Mouse (Mus musculus) ES-E14 (cell line): Measurements from ENCODE around the gene Hrh1. TPM values are rescaled to one million over a fixed set of nuclear protein-coding genes. Genes with fewer than 3 reads are reported as not detected.
"Not testable (repeated sequence)": the region's sequence is repeated elsewhere in the genome, so short reads cannot be mapped to it uniquely, and the experiment has no call there.

Experiments
- DNase-seq: peaks from one replicate; pipeline ENCODE4 v3.0.0-alpha.2; 2013; ENCODE audit warnings: low read depth, low spot score
- H3K27ac ChIP-seq: 2 replicates; pipeline ENCODE4 v1.5.1; 2012; ENCODE audit warnings: low read depth, mild to moderate bottlenecking, low read length, moderate library complexity, mixed read lengths; ENCODE audit not compliant: poor library complexity, insufficient read depth, severe bottlenecking
- H3K36me3 ChIP-seq: 2 replicates; pipeline ENCODE4 v1.6.1; 2012; ENCODE audit warnings: mild to moderate bottlenecking, low read length, moderate library complexity, mixed read lengths; ENCODE audit not compliant: control insufficient read depth, poor library complexity, insufficient read depth, severe bottlenecking
- H3K4me1 ChIP-seq, 2 experiments: fragments of 150-350 bp in 1 of 2; sonication (generic) in 1 of 2; 2 replicates each; pipeline ENCODE4 v1.6.1; 2012; ENCODE audit warnings: low read length in 2 of 2, mild to moderate bottlenecking in 1 of 2, mixed read lengths in 1 of 2; ENCODE audit not compliant: control insufficient read depth in 2 of 2, insufficient read depth in 2 of 2, poor library complexity in 1 of 2
- H3K4me3 ChIP-seq, 2 experiments: fragments of 150-350 bp in 1 of 2; sonication (generic) in 1 of 2; 2 replicates each; pipeline ENCODE4 v1.5.1; 2012; ENCODE audit warnings: low read length in 2 of 2, low read depth in 1 of 2, mild to moderate bottlenecking in 1 of 2, mixed read lengths in 1 of 2; ENCODE audit not compliant: insufficient read depth in 1 of 2, poor library complexity in 1 of 2, severe bottlenecking in 1 of 2
- H3K9ac ChIP-seq: 2 replicates; pipeline ENCODE4 v1.6.1; 2012; ENCODE audit warnings: low read depth, mild to moderate bottlenecking, low read length, mixed read lengths; ENCODE audit not compliant: poor library complexity, insufficient read depth, severe bottlenecking
- H3K9me3 ChIP-seq: fragments of 150-350 bp; sonication (generic); 2 replicates; pipeline ENCODE4 v1.6.1; 2012; ENCODE audit warnings: low read depth, mild to moderate bottlenecking, low read length; ENCODE audit not compliant: control insufficient read depth, insufficient read depth
- CHD2 ChIP-seq: IDR thresholded peaks from 2 replicates; pipeline ENCODE4 v1.6.1; 2014; ENCODE audit warnings: mild to moderate bottlenecking, low read depth, low read length, inconsistent platforms
- HCFC1 ChIP-seq: IDR thresholded peaks from 2 replicates; pipeline ENCODE4 v1.6.1; 2012; ENCODE audit warnings: low read length, inconsistent platforms, borderline replicate concordance; ENCODE audit not compliant: insufficient read depth
- MAFK ChIP-seq: IDR thresholded peaks from 2 replicates; pipeline ENCODE4 v1.6.1; 2014; ENCODE audit warnings: mild to moderate bottlenecking, low read depth, low read length, inconsistent platforms; ENCODE audit not compliant: insufficient read depth
- ZC3H11A ChIP-seq: IDR thresholded peaks from 2 replicates; pipeline ENCODE4 v1.6.1; 2012; ENCODE audit warnings: low read depth, mild to moderate bottlenecking, inconsistent platforms, low read length, borderline replicate concordance
- ZNF384 ChIP-seq: IDR thresholded peaks from 2 replicates; pipeline ENCODE4 v1.6.1; 2012; ENCODE audit warnings: low read depth, low read length, inconsistent platforms
- in situ Hi-C, 2 experiments: fragments of 600-800 bp; cut with MboI; formaldehyde crosslinking; loops; one replicate each; pipeline ENCODE4 v1.15.1; 2025; ENCODE audit warnings: low sequenced_read_pairs in 2 of 2, inconsistent platforms in 1 of 2; ENCODE audit not compliant: unreplicated experiment in 2 of 2
- total RNA-seq: library from RNA; depleted of rRNA; stranded (reverse); fragments of 300-350 nt; gene quantifications from 2 replicates; pipeline ENCODE4 v1.2.3, GENCODE M21; 2012

Hrh1 gene
- total RNA-seq, 1 experiment: 0.94 TPM

GRCm38 (mm10) chr6:114479644-114480410, 82.1 kb downstream of the Hrh1 start:
- no peaks in the 10 kb centered on the region for H3K36me3 ChIP-seq
- no peak overlapping the region for H3K9ac ChIP-seq
- no peak for DNase-seq
- in situ Hi-C loops: no loop called here
- H3K27ac ChIP-seq: no peak overlapping the region
- no peaks in the 10 kb centered on the region for H3K9me3 ChIP-seq
- TF ChIP-seq CHD2: no peak
- TF ChIP-seq ZNF384: no peak
- no peak for TF ChIP-seq MAFK
- H3K4me3 ChIP-seq: no peak overlapping the region
- no peaks in the 10 kb centered on the region for H3K4me1 ChIP-seq

- Histone ChIP-seq H3K9ac (no peak overlapping the region), H3K9me3 (no peaks in the 10 kb centered on the region), H3K36me3 (no peaks in the 10 kb centered on the region), H3K4me3 (no peak overlapping the region), H3K4me1 (no peaks in the 10 kb centered on the region), H3K27ac (no peak overlapping the region)
- in situ Hi-C loops: no loop called here
- no peak for DNase-seq
- TF ChIP-seq MAFK (no peak), ZNF384 (no peak), CHD2 (no peak), ZC3H11A (no peak), HCFC1 (no peak)
Observed at GRCm38 (mm10) chr6:114489371-114489770, 91.6 kb downstream of the Hrh1 start.

- H3K9ac ChIP-seq, H3K4me3 ChIP-seq, H3K27ac ChIP-seq, DNase-seq, H3K36me3 ChIP-seq, H3K4me1 ChIP-seq, H3K9me3 ChIP-seq, in situ Hi-C loops: not testable (repeated sequence)
Observed at GRCm38 (mm10) chr6:114492588-114492987, 94.9 kb downstream of the Hrh1 start.

DNA sequence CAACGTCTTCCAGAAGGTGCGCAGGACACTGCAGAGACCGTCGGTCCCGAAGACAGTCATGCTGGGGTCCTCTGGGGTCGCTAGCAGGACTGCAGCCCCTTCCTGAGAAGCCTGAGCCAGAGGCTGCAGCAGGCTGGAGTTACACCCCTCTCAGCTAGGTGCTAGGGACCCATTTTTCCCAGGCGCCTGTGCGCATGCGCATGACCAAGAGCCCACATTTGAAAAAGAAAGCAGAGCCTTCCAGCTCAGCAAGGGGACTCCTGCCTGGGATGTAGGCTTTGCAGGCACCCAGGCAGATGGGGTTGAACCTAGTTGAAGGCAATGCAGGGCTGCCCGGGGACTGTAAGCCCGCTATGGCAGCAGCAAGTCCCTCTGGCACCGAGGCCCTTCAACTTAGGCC, 97.3 kb downstream of the Hrh1 start:
- H3K4me3 ChIP-seq, H3K27ac ChIP-seq, in situ Hi-C loops, H3K4me1 ChIP-seq, H3K9me3 ChIP-seq, H3K9ac ChIP-seq, H3K36me3 ChIP-seq, DNase-seq: not testable (repeated sequence)

GRCm38 (mm10) chr6:114514038-114514437, 116.3 kb downstream of the Hrh1 start:
- H3K27ac ChIP-seq, H3K4me3 ChIP-seq, H3K36me3 ChIP-seq, H3K9ac ChIP-seq, H3K9me3 ChIP-seq, DNase-seq, in situ Hi-C loops, H3K4me1 ChIP-seq: not testable (repeated sequence)

GRCm38 (mm10) chr6:114528709-114529108, 131.0 kb downstream of the Hrh1 start:
- H3K27ac ChIP-seq, H3K4me1 ChIP-seq, H3K36me3 ChIP-seq, DNase-seq, H3K9ac ChIP-seq, H3K9me3 ChIP-seq, in situ Hi-C loops, H3K4me3 ChIP-seq: not testable (repeated sequence)
